Mouse (Mus musculus): ENCODE results near the gene Gm45808.

DNA sequence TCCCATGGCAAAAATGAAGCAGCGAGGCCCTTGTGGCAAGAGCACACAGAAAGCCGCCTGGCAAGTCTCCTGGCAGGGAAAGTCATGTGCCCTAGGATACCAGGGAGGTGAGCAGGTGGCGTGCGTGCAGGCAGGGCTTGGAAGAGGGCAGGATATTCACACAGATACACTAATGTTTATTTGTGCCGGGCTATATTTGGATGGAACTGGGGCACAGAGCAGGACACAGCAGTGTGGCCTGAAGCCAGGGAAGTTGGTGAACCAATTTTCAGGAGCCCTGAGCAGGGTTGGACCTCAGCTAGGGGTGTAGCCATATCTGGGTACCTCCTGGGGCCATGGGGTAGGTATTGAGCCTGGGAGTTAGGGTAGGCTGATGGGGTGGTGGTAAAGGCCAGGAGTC, 6.3 kb upstream of the Gm45808 start:
- no peak for TF ChIP-seq POLR2A (IDR thresholded peaks at IDR 0.05; ENCODE audit: control insufficient read depth, extremely low read depth, insufficient read depth, low read length, poor library complexity)
- no peak for TF ChIP-seq CTCF (IDR thresholded peaks at IDR 0.05; ENCODE audit: borderline replicate concordance, control insufficient read depth, extremely low read depth, insufficient read depth, low read length, poor library complexity)
